Mouse (Mus musculus) kidney, postnatal 4 days (tissue): Measurements from ENCODE around the gene Foxred2.
A peak's percentile ranks its signal among the peaks of the same experiment; 100 is the strongest.

Experiments used
- DNase-seq, 2 experiments: peaks; one replicate each; pipeline ENCODE4 v3.0.0; 2021; ENCODE audit warnings: mixed read lengths in 2 of 2

The Foxred2 gene

GRCm38 (mm10) chr15:77956404-77956901 is at the start of gene Foxred2:
Foxred2 (minus strand) TSS chr15:77956722.
- DNase-seq = peak; percentile 85 to 92

- peak; percentile 30 to 42 for DNase-seq
These were observed 47.4 kb upstream of the Foxred2 start for GRCm38 (mm10) chr15:78003929-78004328.

GRCm38 (mm10) chr15:78001400-78001799 is 44.9 kb upstream of the Foxred2 start:
- DNase-seq = no peak

GRCm38 (mm10) chr15:77988541-77988940 is 32.0 kb upstream of the Foxred2 start:
- DNase-seq = no peak

GRCm38 (mm10) chr15:77983391-77983790 is 26.9 kb upstream of the Foxred2 start:
- DNase-seq = no peak

- peak; percentile 74 for DNase-seq
These were observed 25.8 kb upstream of the Foxred2 start for GRCm38 (mm10) chr15:77982195-77982939.

- DNase-seq = no peak
These were observed 24.7 kb upstream of the Foxred2 start for GRCm38 (mm10) chr15:77981181-77981680.

GRCm38 (mm10) chr15:77979427-77979865 is 22.9 kb upstream of the Foxred2 start:
- no peak for DNase-seq

GRCm38 (mm10) chr15:77977663-77978062 is 21.1 kb upstream of the Foxred2 start:
- no peak for DNase-seq

- no peak for DNase-seq
These were observed 17.8 kb upstream of the Foxred2 start for GRCm38 (mm10) chr15:77974165-77974841.

- DNase-seq = peak; percentile 98
These were observed 14.2 kb upstream of the Foxred2 start, which contains the start of gene Eif3d for GRCm38 (mm10) chr15:77970470-77971292. Eif3d (minus strand) TSS chr15:77970813.

GRCm38 (mm10) chr15:77969940-77970469 is 13.5 kb upstream of the Foxred2 start:
- DNase-seq = no peak

GRCm38 (mm10) chr15:77965117-77965528 is 8.6 kb upstream of the Foxred2 start:
- no peak for DNase-seq

- no peak for DNase-seq
These were observed 5.9 kb upstream of the Foxred2 start for GRCm38 (mm10) chr15:77962447-77962846.

GRCm38 (mm10) chr15:77960693-77961092 is 4.2 kb upstream of the Foxred2 start:
- DNase-seq = no peak

GRCm38 (mm10) chr15:77958071-77958470 is 1.5 kb upstream of the Foxred2 start:
- no peak for DNase-seq

GRCm38 (mm10) chr15:77957625-77958024 is 1.1 kb upstream of the Foxred2 start:
- no peak for DNase-seq

GRCm38 (mm10) chr15:77955440-77956403 is 800 bp downstream of the Foxred2 start:
- DNase-seq = peak; percentile 17 to 29

GRCm38 (mm10) chr15:77954362-77954761 is 2.2 kb downstream of the Foxred2 start:
- no peak for DNase-seq

- no peak for DNase-seq
These were observed 3.6 kb downstream of the Foxred2 start for GRCm38 (mm10) chr15:77952921-77953320.

GRCm38 (mm10) chr15:77949061-77949460 is 7.5 kb downstream of the Foxred2 start:
- peak; percentile 25 to 39 for DNase-seq
